In the genomic region with DNA sequence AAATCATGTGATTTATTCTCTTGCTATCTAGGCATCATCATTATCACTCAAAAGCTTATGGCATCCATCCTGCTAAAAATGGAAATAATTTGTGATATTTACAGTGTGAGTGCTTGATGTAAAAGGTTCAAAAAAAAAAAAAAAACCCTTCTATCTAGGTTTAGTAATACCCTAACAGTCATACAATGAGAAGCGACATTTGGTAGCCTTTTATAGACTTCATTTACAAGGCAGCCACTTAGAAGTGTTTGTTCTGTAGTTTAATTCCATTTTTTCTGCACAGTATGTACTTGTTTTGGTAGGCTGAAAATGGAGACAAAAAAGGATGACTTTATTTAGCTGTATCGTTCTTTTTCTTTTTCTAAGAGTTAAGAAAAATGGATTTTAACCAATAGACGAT, we compare ENCODE assay signal across 17 mouse cellular contexts.
"Had no signal": no experiment of that assay in that cellular context is flagged by ENCODE, and none has a peak within 500 bp of the region (broad histone marks: within the 10 kb centered on the region; RNA-seq: fewer than 3 reads in every experiment).

No protein-coding gene starts in this region.

- DNase-seq: liver, postnatal 0 days; lung, adult 2 months; lung, postnatal 14 days; lung, postnatal 36 days; right cerebral cortex, postnatal 14 days; thymus, adult 18-20 months; thymus, postnatal 14 days; thymus, postnatal 4 days had no signal

- H3K27ac ChIP-seq: lung, embryonic 15.5 days; macrophage; midbrain, embryonic 13.5 days; midbrain, embryonic 15.5 days; neural tube, embryonic 12.5 days; stomach, embryonic 15.5 days; stomach, postnatal 0 days had no signal

- ATAC-seq: liver, postnatal 0 days; lung, postnatal 0 days; midbrain, embryonic 13.5 days; midbrain, embryonic 15.5 days had no signal

- H3K4me3 ChIP-seq: lung, embryonic 15.5 days; megakaryocyte, embryonic 14.5 days; midbrain, embryonic 13.5 days; midbrain, embryonic 15.5 days; neural tube, embryonic 12.5 days; stomach, embryonic 15.5 days had no signal
